Comparison of ENCODE assay signal across 19 mouse cellular contexts in the genomic region with DNA sequence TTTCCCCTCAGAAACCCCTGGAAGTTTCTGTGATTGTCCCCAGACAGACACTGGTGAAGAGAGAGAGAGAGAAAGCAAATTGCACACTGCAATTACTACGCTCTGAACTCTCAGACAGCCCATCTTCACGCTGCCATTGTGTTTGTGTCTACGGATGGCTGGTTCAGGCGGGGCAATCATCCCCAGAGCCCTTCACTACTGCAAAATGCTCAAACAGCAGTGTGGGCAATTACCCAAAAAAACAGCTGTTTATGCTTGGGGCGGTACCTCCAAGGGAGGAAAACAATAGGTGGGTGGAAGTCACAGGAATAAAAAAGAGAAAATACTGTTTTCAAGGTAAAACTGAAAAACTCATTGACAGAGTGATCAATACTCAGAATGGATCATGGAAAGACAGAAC.
"Had no signal": no experiment of that assay in that cellular context is flagged by ENCODE, and none has a peak within 500 bp of the region (broad histone marks: within the 10 kb centered on the region; RNA-seq: fewer than 3 reads in every experiment).

No protein-coding gene starts in this region.

- H3K27me3 ChIP-seq: limb, embryonic 13.5 days; liver, embryonic 15.5 days; lung, embryonic 15.5 days; neural tube, embryonic 12.5 days had no signal

- DNase-seq: kidney, adult 9 months; kidney, postnatal 25 days; layer of hippocampus, adult 9-11 months; liver; lung, adult 18-20 months; lung, postnatal 10 days; lung, postnatal 4 days; midbrain, embryonic 14.5 days; thymus, adult 18-20 months; thymus, postnatal 36 days had no signal

- H3K36me3 ChIP-seq: limb, embryonic 10.5 days; limb, embryonic 13.5 days; liver, embryonic 12.5 days; liver, embryonic 15.5 days; lung, embryonic 15.5 days; neural tube, embryonic 12.5 days had no signal

- ATAC-seq: liver, embryonic 12.5 days had no signal

- H3K4me2 ChIP-seq: limb, embryonic 13.5 days; liver, embryonic 12.5 days; liver, embryonic 15.5 days; lung, embryonic 15.5 days; midbrain, embryonic 11.5 days; neural tube, embryonic 12.5 days had no signal

- H3K27ac ChIP-seq: kidney, postnatal 0 days; layer of hippocampus, adult 2 months; limb, embryonic 10.5 days; limb, embryonic 13.5 days; liver, embryonic 12.5 days; liver, embryonic 15.5 days; lung, embryonic 15.5 days; neural tube, embryonic 12.5 days had no signal

- H3K4me1 ChIP-seq: liver, embryonic 12.5 days; liver, embryonic 15.5 days; lung, embryonic 15.5 days had no signal

- H3K9me3 ChIP-seq: limb, embryonic 10.5 days; limb, embryonic 13.5 days; liver, embryonic 12.5 days; liver, embryonic 15.5 days; lung, embryonic 15.5 days; neural tube, embryonic 12.5 days had no signal

- H3K4me3 ChIP-seq: layer of hippocampus, adult 2 months; limb, embryonic 10.5 days; limb, embryonic 13.5 days; liver, embryonic 12.5 days; liver, embryonic 15.5 days; lung, embryonic 15.5 days; neural tube, embryonic 12.5 days had no signal

- H3K9ac ChIP-seq: limb, embryonic 13.5 days; liver, embryonic 12.5 days; liver, embryonic 15.5 days; lung, embryonic 15.5 days; neural tube, embryonic 12.5 days had no signal
